Mouse (Mus musculus): Measurements from ENCODE around the gene Senp6. TPM values are rescaled to one million over a fixed set of nuclear protein-coding genes. Genes with fewer than 3 reads are reported as not detected.
"Not testable (repeated sequence)": the region's sequence is repeated elsewhere in the genome, so short reads cannot be mapped to it uniquely, and the experiment has no call there.

Gene Senp6
- polyA plus RNA-seq, 1 experiment from 2014 or later: 57.8 TPM

DNA sequence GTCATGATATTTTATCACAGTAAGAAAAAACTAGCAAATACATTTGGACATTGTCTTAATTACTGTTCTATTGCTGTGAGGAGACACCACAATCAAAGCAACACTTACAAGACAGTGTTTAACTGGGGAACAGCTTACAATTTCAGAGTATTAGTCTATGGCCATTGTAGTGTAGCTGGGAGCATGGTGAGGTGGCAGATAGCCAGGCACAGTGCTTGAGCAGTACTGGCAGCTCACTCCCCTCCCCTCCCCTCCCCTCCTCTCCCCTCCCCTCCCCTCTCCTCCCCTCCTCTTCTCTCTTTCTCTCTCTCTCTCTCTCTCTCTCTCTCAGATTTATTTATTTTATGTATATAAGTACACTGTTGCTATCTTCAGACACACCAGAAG lies 28.7 kb upstream of the Senp6 start:
- Histone ChIP-seq H3K36me3 (ENCODE audit: control insufficient read depth, insufficient read depth, low read length) (no peaks in the 10 kb centered on the region), H3K4me1 (replicated peaks; ENCODE audit: control insufficient read depth, insufficient read depth, low read length) (no peaks in the 10 kb centered on the region; the same call in 1 of the 2 replicates), H3K9ac (ENCODE audit: low read length) (no peak overlapping the region), H3K27ac (ENCODE audit: low read depth) (no peak overlapping the region), H3K4me3 (ENCODE audit: low read depth, low read length) (no peak overlapping the region), H3K9me3 (ENCODE audit: control insufficient read depth, low read length) (no peaks in the 10 kb centered on the region), H3K27me3 (replicated peaks; ENCODE audit: control insufficient read depth, insufficient read depth, low read length) (no peaks in the 10 kb centered on the region), H3K4me2 (ENCODE audit: low read length) (no peak overlapping the region)
- DNase-seq (ENCODE audit: low spot score): no peak
- no peak for ATAC-seq (replicated peaks; ENCODE audit: low FRiP score, low TSS enrichment, low read depth)

DNA sequence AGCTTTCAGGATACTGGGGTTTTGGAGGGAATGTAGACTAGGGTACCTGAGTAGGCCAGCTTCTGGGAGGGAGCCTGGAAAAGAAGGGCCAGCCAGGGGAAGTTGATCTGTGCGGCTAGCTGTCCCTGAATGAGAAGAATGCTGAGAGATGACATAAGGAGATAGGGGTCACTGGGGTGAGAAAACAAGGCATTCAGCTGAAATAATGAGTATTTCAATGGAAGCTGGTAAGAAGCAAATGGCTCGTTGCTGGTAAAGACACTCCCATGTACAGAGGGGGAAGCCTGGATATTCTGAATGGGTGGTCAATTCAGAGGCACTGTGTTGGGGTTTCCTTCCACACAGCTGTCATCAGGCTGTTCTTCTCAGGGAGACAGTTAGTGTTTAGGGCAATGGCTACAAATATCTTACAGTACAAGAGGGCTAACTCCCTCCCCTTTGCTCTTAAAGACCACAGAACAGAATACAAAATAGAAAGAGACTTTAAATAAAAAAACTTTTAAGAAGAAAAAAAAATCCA lies 27.3 kb upstream of the Senp6 start:
- H3K4me2 ChIP-seq (ENCODE audit: low read length): no peak overlapping the region
- ATAC-seq (replicated peaks; ENCODE audit: low FRiP score, low TSS enrichment, low read depth): no peak
- H3K4me1 ChIP-seq (replicated peaks; ENCODE audit: control insufficient read depth, insufficient read depth, low read length): no peaks in the 10 kb centered on the region; the same call in 1 of the 2 replicates
- no peak for DNase-seq (ENCODE audit: low spot score)
- H3K9me3 ChIP-seq (ENCODE audit: control insufficient read depth, low read length): no peaks in the 10 kb centered on the region
- peak overlapping the region; percentile 24; the same call in 1 of the 2 replicates for H3K27ac ChIP-seq (ENCODE audit: low read depth)
- H3K9ac ChIP-seq (ENCODE audit: low read length): no peak overlapping the region
- no peaks in the 10 kb centered on the region for H3K27me3 ChIP-seq (replicated peaks; ENCODE audit: control insufficient read depth, insufficient read depth, low read length)
- H3K36me3 ChIP-seq (ENCODE audit: control insufficient read depth, insufficient read depth, low read length): no peaks in the 10 kb centered on the region
- 32% methylated on average over 2 of the region's 2 CpGs for WGBS
- H3K4me3 ChIP-seq (ENCODE audit: low read depth, low read length): no peak overlapping the region

DNA sequence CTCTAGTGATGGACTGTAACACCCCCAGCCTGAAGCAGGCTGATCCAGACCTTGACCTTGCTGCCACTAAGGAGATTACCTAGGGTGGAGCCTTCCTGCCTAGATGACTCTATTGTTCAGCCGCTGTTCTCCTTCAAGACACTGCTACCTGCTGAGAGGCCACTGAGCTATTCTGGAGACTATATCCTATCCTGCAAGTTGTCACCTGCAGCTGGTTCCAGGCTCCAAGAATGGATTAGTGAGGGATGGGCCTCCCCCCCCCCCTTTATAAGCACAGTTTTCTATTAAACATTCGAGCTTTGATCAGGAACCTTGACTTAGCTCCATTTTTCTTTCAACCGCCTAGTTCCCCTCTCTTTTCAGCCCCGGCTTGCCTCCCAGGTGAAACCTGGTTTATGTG lies 22.4 kb upstream of the Senp6 start:
- H3K27ac ChIP-seq (ENCODE audit: low read depth); H3K36me3 ChIP-seq (ENCODE audit: control insufficient read depth, insufficient read depth, low read length); DNase-seq (ENCODE audit: low spot score); ATAC-seq (replicated peaks; ENCODE audit: low FRiP score, low TSS enrichment, low read depth); H3K4me3 ChIP-seq (ENCODE audit: low read depth, low read length); H3K27me3 ChIP-seq (replicated peaks; ENCODE audit: control insufficient read depth, insufficient read depth, low read length); H3K4me2 ChIP-seq (ENCODE audit: low read length); H3K9ac ChIP-seq (ENCODE audit: low read length); H3K9me3 ChIP-seq (ENCODE audit: control insufficient read depth, low read length); H3K4me1 ChIP-seq (replicated peaks; ENCODE audit: control insufficient read depth, insufficient read depth, low read length): not testable (repeated sequence)
- 79% methylated on average over 4 of the region's 4 CpGs for WGBS

- not testable (repeated sequence) for H3K36me3 ChIP-seq (ENCODE audit: control insufficient read depth, insufficient read depth, low read length); DNase-seq (ENCODE audit: low spot score); H3K27me3 ChIP-seq (replicated peaks; ENCODE audit: control insufficient read depth, insufficient read depth, low read length); H3K27ac ChIP-seq (ENCODE audit: low read depth); H3K4me2 ChIP-seq (ENCODE audit: low read length); ATAC-seq (replicated peaks; ENCODE audit: low FRiP score, low TSS enrichment, low read depth); H3K9ac ChIP-seq (ENCODE audit: low read length); H3K4me1 ChIP-seq (replicated peaks; ENCODE audit: control insufficient read depth, insufficient read depth, low read length); H3K9me3 ChIP-seq (ENCODE audit: control insufficient read depth, low read length); H3K4me3 ChIP-seq (ENCODE audit: low read depth, low read length)
- WGBS: 59% methylated on average over 5 of the region's 5 CpGs
Observed at GRCm38 (mm10) chr9:80049271-80049670, 17.4 kb upstream of the Senp6 start.

DNA sequence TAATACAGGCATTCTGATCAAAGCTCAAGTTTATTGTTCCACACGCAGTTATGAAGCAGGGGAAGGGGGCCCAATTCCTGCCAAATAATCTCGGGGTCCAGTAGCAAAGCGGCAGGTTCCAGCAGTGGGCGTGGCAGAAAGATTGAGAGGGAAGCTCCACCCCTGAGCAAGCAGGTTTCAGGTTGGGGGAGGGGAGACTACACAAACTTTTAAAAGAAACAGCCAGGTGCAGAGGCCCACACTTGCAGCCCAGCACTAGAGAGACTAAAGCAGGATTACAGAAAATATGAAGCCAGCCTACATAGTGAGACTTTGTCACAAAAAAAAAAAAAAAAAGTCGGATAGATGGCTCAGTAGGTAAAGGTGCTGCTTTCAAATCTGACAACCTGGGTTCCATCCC lies 13.8 kb upstream of the Senp6 start:
- Histone ChIP-seq H3K4me1 (replicated peaks; ENCODE audit: control insufficient read depth, insufficient read depth, low read length) (no peaks in the 10 kb centered on the region), H3K9me3 (ENCODE audit: control insufficient read depth, low read length) (0 out of 2 replicates have a peak, but pooled peaks cover 3% of the 10 kb centered on the region), H3K4me2 (ENCODE audit: low read length) (no peak overlapping the region), H3K27ac (ENCODE audit: low read depth) (no peak overlapping the region), H3K4me3 (ENCODE audit: low read depth, low read length) (no peak overlapping the region), H3K36me3 (ENCODE audit: control insufficient read depth, insufficient read depth, low read length) (no peaks in the 10 kb centered on the region), H3K27me3 (replicated peaks; ENCODE audit: control insufficient read depth, insufficient read depth, low read length) (no peaks in the 10 kb centered on the region), H3K9ac (ENCODE audit: low read length) (no peak overlapping the region)
- no peak for DNase-seq (ENCODE audit: low spot score)
- WGBS: 70% methylated on average over 5 of the region's 5 CpGs
- ATAC-seq (replicated peaks; ENCODE audit: low FRiP score, low TSS enrichment, low read depth): no peak

- H3K4me2 ChIP-seq (ENCODE audit: low read length): no peak overlapping the region
- H3K9me3 ChIP-seq (ENCODE audit: control insufficient read depth, low read length): 0 out of 2 replicates have a peak, but pooled peaks cover 5% of the 10 kb centered on the region
- no peak overlapping the region for H3K27ac ChIP-seq (ENCODE audit: low read depth)
- DNase-seq (ENCODE audit: low spot score) (no peak), ATAC-seq (replicated peaks; ENCODE audit: low FRiP score, low TSS enrichment, low read depth) (no peak)
- H3K9ac ChIP-seq (ENCODE audit: low read length): no peak overlapping the region
- H3K36me3 ChIP-seq (ENCODE audit: control insufficient read depth, insufficient read depth, low read length): no peaks in the 10 kb centered on the region
- no peaks in the 10 kb centered on the region for H3K27me3 ChIP-seq (replicated peaks; ENCODE audit: control insufficient read depth, insufficient read depth, low read length)
- H3K4me3 ChIP-seq (ENCODE audit: low read depth, low read length): no peak overlapping the region
- H3K4me1 ChIP-seq (replicated peaks; ENCODE audit: control insufficient read depth, insufficient read depth, low read length): no peaks in the 10 kb centered on the region
- 55% methylated on average over 2 of the region's 2 CpGs for WGBS
Observed at GRCm38 (mm10) chr9:80057690-80058089, 9.0 kb upstream of the Senp6 start.

DNA sequence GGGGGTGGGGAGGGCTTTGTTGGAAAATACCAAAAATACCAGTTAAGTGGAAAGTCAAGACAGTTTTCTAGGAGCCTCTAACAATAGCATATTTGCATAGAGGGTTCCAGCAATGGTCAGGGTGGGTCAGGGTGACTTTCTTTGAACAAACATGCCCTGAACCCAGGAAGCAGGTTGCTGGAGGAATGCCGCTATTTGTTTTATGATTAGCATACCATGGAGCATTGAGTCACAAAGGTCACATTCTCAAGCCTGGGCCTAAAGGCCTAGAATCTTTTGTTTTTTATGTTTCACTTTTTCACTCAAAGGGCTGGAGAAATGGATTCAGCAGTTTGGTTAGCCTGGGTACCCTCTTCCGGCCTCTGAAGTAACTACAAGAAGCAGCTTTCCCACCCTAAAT lies 1.2 kb upstream of the Senp6 start:
- H3K36me3 ChIP-seq (ENCODE audit: control insufficient read depth, insufficient read depth, low read length); H3K9me3 ChIP-seq (ENCODE audit: control insufficient read depth, low read length); DNase-seq (ENCODE audit: low spot score); H3K4me2 ChIP-seq (ENCODE audit: low read length); ATAC-seq (replicated peaks; ENCODE audit: low FRiP score, low TSS enrichment, low read depth); H3K27ac ChIP-seq (ENCODE audit: low read depth); H3K4me3 ChIP-seq (ENCODE audit: low read depth, low read length); H3K9ac ChIP-seq (ENCODE audit: low read length); H3K27me3 ChIP-seq (replicated peaks; ENCODE audit: control insufficient read depth, insufficient read depth, low read length): not testable (repeated sequence)
- peaks cover 12% of the 10 kb centered on the region; the same call in 1 of the 2 replicates for H3K4me1 ChIP-seq (replicated peaks; ENCODE audit: control insufficient read depth, insufficient read depth, low read length)
- WGBS: 89% methylated on average over 2 of the region's 2 CpGs

DNA sequence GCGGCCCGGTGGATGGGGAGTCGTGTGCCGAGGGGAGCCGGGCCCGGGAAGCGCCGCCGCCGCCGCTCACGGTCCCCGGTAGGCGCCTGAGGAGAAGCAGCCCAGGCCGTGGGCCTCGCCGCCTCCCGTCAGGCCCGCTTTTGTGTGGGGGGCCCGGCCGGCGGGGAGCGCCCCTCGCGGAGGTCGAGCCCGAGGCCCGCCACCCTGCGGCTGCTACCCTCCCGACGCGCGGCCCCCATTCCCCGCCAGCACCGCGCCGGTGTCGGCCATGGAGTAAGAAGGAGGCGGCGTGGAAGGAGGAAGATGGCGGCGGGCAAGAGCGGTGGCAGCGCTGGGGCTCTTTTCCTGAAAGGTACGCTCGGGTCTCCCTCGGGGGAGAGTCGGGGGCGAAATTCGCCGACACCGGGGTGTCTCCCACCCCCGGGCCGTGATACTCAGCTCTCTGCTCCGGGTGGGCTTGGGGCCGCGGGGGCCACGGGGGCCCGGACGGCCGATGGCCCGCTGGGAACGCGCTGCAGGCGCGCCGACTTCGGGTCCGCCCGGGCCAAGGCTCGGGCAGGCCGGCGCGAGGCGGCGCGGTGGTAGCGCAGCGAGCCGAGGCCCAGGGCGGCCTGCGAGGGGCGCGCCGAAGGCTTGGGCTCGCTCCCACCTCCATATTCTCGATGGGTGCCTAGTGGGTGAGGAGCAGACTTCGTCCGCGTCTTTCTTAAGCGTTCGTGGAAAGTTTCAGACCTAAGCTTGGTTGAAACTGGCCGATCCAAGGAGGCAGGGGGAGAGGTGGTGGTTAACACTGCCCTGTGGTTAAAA lies 721 bp downstream of the Senp6 start:
- Histone ChIP-seq H3K4me3 (ENCODE audit: low read depth, low read length) (peak overlapping the region; percentile 87), H3K27ac (ENCODE audit: low read depth) (peak overlapping the region; percentile 100), H3K36me3 (ENCODE audit: control insufficient read depth, insufficient read depth, low read length) (no peaks in the 10 kb centered on the region), H3K4me2 (ENCODE audit: low read length) (peak overlapping the region; percentile 53), H3K9ac (ENCODE audit: low read length) (peak overlapping the region; percentile 100), H3K9me3 (ENCODE audit: control insufficient read depth, low read length) (peaks cover 6% of the 10 kb centered on the region; the same call in 1 of the 2 replicates), H3K4me1 (replicated peaks; ENCODE audit: control insufficient read depth, insufficient read depth, low read length) (peaks cover 24% of the 10 kb centered on the region), H3K27me3 (replicated peaks; ENCODE audit: control insufficient read depth, insufficient read depth, low read length) (no peaks in the 10 kb centered on the region)
- DNase-seq (ENCODE audit: low spot score) (peak; percentile 94), ATAC-seq (replicated peaks; ENCODE audit: low FRiP score, low TSS enrichment, low read depth) (peak; percentile 82)
- under 1% methylated on average over 67 of the region's 93 CpGs for WGBS

Data from intestine, embryonic 14.5 days (tissue).